Mouse (Mus musculus) gastrocnemius, postnatal 14 days (tissue): ENCODE results near the gene Pde10a. TPM values are rescaled to one million over a fixed set of nuclear protein-coding genes. Genes with fewer than 3 reads are reported as not detected.

Experiments
- DNase-seq: peaks from one replicate; pipeline ENCODE4 v3.0.0; 2021; ENCODE audit warnings: mixed read lengths
- intact Hi-C: fragments of 180-260 bp; cut with DNase I; formaldehyde crosslinking; loops from one replicate; pipeline ENCODE4 v1.15.1; 2025; ENCODE audit warnings: low total_unique reads
- total RNA-seq, 2 experiments: library from RNA; stranded (reverse); gene quantifications; 2 replicates each; pipeline ENCODE4 v1.2.3; 2021

The Pde10a gene
- total RNA-seq, 2 experiments from 2014 or later = 5.2 to 6.5 TPM

GRCm38 (mm10) chr17:8897749-8898148, 372.6 kb downstream of the Pde10a start:
- intact Hi-C loops = no loop called here
- no peak for DNase-seq

- no peak for DNase-seq
These were observed 373.0 kb downstream of the Pde10a start for GRCm38 (mm10) chr17:8898221-8898620.

GRCm38 (mm10) chr17:8899212-8899611, 374.0 kb downstream of the Pde10a start:
- no peak for DNase-seq
- intact Hi-C loops = no loop called here

More at GRCm38 (mm10) chr17:8898221-8898620, 373.0 kb downstream of the Pde10a start:
- intact Hi-C loops = no loop called here

GRCm38 (mm10) chr17:8903555-8904283, 378.5 kb downstream of the Pde10a start:
- intact Hi-C loops = no loop called here
- no peak for DNase-seq

- intact Hi-C loops = no loop called here
- no peak for DNase-seq
These were observed 385.4 kb downstream of the Pde10a start for GRCm38 (mm10) chr17:8910571-8910970.

- intact Hi-C loops = no loop called here
- no peak for DNase-seq
These were observed 387.8 kb downstream of the Pde10a start for GRCm38 (mm10) chr17:8912933-8913332.

GRCm38 (mm10) chr17:8915693-8916092, 390.5 kb downstream of the Pde10a start:
- intact Hi-C loops = no loop called here
- DNase-seq = no peak

GRCm38 (mm10) chr17:8923074-8923473, 397.9 kb downstream of the Pde10a start:
- intact Hi-C loops = no loop called here

GRCm38 (mm10) chr17:8923727-8924126, 398.6 kb downstream of the Pde10a start:
- intact Hi-C loops = no loop called here
- DNase-seq = no peak

More at GRCm38 (mm10) chr17:8923074-8923473, 397.9 kb downstream of the Pde10a start:
- DNase-seq = no peak

GRCm38 (mm10) chr17:8925819-8926383, 400.7 kb downstream of the Pde10a start:
- no peak for DNase-seq
- intact Hi-C loops = no loop called here

GRCm38 (mm10) chr17:8928560-8928959, 403.4 kb downstream of the Pde10a start:
- intact Hi-C loops = no loop called here
- no peak for DNase-seq

- intact Hi-C loops = loop anchor here (2.0 kb wide), 1 partner anchor 313 kb away; no protein-coding TSS in a partner anchor
- no peak for DNase-seq
These were observed 404.5 kb downstream of the Pde10a start for GRCm38 (mm10) chr17:8929636-8930035.

GRCm38 (mm10) chr17:8935604-8936003, 410.4 kb downstream of the Pde10a start:
- intact Hi-C loops = loop anchor here (2.0 to 5.0 kb wide), 2 partner anchors 128 to 321 kb away; no protein-coding TSS in a partner anchor
- DNase-seq = no peak

GRCm38 (mm10) chr17:8936603-8937002, 411.4 kb downstream of the Pde10a start:
- DNase-seq = no peak
- intact Hi-C loops = loop anchor here (2.0 to 5.0 kb wide), 2 partner anchors 129 to 322 kb away; no protein-coding TSS in a partner anchor

- intact Hi-C loops = no loop called here
- no peak for DNase-seq
These were observed 426.4 kb downstream of the Pde10a start for GRCm38 (mm10) chr17:8951588-8951987.

- intact Hi-C loops = no loop called here
- DNase-seq = no peak
These were observed 427.8 kb downstream of the Pde10a start for GRCm38 (mm10) chr17:8952951-8953350.

- DNase-seq = no peak
- intact Hi-C loops = no loop called here
These were observed 433.0 kb downstream of the Pde10a start for GRCm38 (mm10) chr17:8958125-8958524.

- no peak for DNase-seq
- intact Hi-C loops = no loop called here
These were observed 435.2 kb downstream of the Pde10a start for GRCm38 (mm10) chr17:8960386-8960785.

GRCm38 (mm10) chr17:8961097-8961496, 435.9 kb downstream of the Pde10a start:
- intact Hi-C loops = no loop called here
- no peak for DNase-seq

GRCm38 (mm10) chr17:8961644-8962043, 436.5 kb downstream of the Pde10a start:
- DNase-seq = no peak
- intact Hi-C loops = no loop called here

GRCm38 (mm10) chr17:8965177-8965576, 440.0 kb downstream of the Pde10a start:
- intact Hi-C loops = no loop called here

More at GRCm38 (mm10) chr17:8965177-8965576, 440.0 kb downstream of the Pde10a start:
- no peak for DNase-seq
